Mouse (Mus musculus) cerebellum, adult 9-10 months (tissue): ENCODE data around the gene Ccr4.

Experiments used
- DNase-seq: peaks from one replicate; pipeline ENCODE4 v3.0.0; 2022

The Ccr4 gene

GRCm38 (mm10) chr9:114466871-114467270, 37.8 kb downstream of the Ccr4 start:
- DNase-seq, result no peak

GRCm38 (mm10) chr9:114465442-114465841, 39.3 kb downstream of the Ccr4 start:
- no peak for DNase-seq

GRCm38 (mm10) chr9:114462569-114462968, 42.1 kb downstream of the Ccr4 start:
- DNase-seq, result no peak

GRCm38 (mm10) chr9:114458436-114458835, 46.3 kb downstream of the Ccr4 start:
- no peak for DNase-seq

DNA sequence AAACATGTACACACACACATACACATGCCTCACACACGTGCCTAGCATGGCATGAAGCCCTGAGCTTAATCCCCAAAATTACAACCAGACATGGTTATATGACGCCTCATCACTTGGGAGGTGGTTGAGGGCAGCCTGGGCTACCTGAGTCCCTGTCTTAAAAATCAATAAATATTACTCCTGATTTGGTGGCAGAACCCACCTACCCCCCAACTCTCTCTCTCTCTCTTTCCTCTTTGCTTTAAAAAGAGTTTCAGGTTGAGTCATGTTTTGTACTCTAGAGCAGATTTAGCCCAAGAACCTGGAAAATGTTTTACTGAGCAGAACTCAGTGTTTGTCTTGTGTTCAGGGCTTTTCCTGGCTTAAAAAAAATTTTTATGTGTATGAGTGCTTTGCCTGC, 49.3 kb downstream of the Ccr4 start:
- DNase-seq, result no peak

- DNase-seq, result no peak
Observed at GRCm38 (mm10) chr9:114452418-114452817, 52.3 kb downstream of the Ccr4 start.

DNA sequence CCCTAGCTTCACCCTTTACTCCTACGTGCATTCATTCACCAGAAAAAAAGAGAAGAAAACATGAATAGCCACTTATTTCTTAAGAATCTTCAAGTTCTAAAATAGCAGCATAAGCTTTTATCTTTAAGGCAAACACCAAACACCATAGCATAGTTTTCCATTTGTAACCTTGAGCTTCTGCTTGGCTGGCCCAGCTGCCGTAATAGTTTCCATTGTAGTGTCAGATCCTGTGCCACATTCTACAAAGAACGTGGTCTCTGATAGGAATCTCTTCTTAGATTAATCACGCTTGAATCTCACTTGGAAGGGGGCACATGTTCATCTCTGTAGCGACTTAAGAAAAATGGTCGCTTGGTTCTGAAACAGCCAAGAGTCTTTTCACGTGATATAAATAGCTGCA, 53.1 kb downstream of the Ccr4 start:
- DNase-seq, result no peak

- no peak for DNase-seq
Observed at GRCm38 (mm10) chr9:114449120-114449754, 55.5 kb downstream of the Ccr4 start.

GRCm38 (mm10) chr9:114448700-114449099, 56.0 kb downstream of the Ccr4 start:
- DNase-seq, result no peak

GRCm38 (mm10) chr9:114446887-114447286, 57.8 kb downstream of the Ccr4 start:
- DNase-seq, result no peak

DNA sequence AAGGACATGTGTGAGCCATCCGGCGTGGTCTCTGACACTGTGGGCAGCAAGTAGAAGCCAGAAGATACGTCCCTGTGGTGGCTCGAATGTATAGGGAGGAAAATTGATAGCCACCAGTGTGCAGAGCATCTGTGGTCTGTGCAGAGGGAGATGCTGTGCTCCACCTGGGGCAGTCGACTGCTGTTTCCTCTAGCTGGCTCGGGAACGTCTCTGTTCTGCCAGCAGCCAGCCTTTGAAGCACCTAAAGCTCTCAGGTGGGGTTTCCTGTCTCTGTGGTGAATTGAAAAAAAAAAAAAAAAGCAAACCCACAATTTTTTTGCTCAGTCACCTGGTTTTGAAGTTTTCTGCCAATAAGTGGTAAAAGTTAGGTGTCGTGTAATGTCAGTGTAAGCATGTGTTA, 61.4 kb downstream of the Ccr4 start:
- DNase-seq, result no peak

- DNase-seq, result no peak
Observed at GRCm38 (mm10) chr9:114442893-114443292, 61.8 kb downstream of the Ccr4 start.

GRCm38 (mm10) chr9:114442225-114442624, 62.5 kb downstream of the Ccr4 start:
- DNase-seq, result no peak

- DNase-seq, result no peak
Observed at GRCm38 (mm10) chr9:114440548-114440947, 64.2 kb downstream of the Ccr4 start.
